Mouse (Mus musculus) A20 (cell line): Measurements from ENCODE around the gene Rplp2.
A peak's percentile ranks its signal among the peaks of the same experiment; 100 is the strongest.

Experiments
- DNase-seq: peaks from one replicate; pipeline ENCODE4 v3.0.0-alpha.2; 2011; ENCODE audit warnings: low read depth, low spot score

Gene Rplp2

GRCm38 (mm10) chr7:141430585-141431240, 16.5 kb upstream of the Rplp2 start:
- no peak for DNase-seq

DNA sequence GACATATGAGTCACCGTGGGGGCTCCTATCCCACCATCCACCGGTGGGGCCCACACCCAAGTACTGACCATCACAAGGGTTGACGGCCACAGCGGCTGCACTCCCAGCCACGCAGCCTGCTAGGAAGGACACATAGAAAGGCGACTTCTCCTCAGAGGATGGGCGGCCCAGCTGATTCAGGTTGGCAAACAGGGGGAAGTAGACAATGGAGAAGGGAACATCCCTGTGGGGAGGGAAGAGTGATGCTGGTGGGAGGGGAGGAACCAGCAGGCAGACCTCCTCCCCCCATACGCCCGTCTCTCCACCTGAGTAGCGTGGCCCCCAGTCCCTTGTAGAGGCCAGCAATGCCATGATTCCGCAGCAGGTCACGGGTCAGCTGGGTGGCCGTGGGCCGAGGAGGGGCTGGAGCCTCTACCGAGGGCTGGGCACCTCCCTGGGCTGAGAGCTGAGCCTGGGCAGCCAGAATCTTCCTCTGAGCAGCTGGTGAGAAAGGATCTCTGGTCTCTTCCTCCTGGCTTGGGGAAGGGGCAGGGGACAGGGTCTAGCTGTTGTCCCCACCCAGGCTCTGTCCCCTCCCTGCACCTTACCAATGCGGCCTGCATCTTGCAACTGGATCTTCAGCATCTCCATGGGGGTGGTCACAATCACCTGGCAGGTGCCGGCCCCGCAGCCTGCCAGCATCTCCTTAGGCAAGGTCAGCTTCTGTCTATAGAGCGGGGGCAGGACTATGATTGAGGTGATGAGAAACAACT, 15.6 kb upstream of the Rplp2 start:
- no peak for DNase-seq

GRCm38 (mm10) chr7:141432186-141432611, 15.0 kb upstream of the Rplp2 start:
- no peak for DNase-seq

- no peak for DNase-seq
Measured at GRCm38 (mm10) chr7:141432741-141433516, 14.2 kb upstream of the Rplp2 start.

DNA sequence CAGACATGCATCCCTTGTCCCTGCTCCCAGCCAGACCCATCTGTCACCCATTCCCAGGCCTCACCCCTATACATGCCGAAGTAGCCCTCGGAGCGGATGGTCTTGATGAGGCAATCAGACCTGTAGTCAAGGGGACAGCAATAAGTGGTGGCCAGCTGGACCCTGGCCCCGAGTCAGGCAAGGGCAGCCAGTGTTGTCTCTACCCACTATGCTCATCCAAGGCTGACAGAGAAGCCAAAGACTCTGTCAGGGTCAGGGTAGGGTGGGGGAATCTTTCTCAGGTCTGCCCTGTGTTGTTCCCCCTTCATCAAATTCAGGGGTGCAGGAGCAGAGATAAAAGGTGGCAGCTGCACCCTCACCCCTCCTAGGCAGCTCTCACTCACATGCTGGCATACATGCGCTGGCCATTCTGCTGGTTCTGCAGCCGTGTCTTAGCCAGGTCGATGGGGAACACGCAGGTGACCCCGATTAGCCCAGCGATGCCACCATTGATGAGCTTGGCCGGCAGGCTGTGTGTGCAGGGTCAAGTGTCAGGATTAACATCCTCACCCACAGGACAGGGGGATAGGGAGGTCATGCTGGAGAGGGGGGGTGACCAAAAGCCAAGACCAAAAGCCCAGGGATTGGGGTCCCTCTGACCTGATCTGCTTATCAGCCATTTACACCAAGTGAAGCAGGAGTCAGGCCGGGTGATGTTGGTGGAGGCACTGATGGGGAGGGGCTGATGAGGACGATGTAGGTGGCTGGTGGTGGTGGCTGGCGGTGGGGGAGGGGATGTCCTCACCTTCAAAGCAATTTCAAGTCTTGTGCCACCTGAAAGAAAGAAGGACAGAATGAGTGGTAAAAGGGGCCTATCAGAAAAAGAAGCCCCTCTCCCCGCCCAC, 13.4 kb upstream of the Rplp2 start:
- DNase-seq, result no peak

- DNase-seq, result peak; percentile 62
Measured at GRCm38 (mm10) chr7:141434464-141434863, 12.7 kb upstream of the Rplp2 start.

DNA sequence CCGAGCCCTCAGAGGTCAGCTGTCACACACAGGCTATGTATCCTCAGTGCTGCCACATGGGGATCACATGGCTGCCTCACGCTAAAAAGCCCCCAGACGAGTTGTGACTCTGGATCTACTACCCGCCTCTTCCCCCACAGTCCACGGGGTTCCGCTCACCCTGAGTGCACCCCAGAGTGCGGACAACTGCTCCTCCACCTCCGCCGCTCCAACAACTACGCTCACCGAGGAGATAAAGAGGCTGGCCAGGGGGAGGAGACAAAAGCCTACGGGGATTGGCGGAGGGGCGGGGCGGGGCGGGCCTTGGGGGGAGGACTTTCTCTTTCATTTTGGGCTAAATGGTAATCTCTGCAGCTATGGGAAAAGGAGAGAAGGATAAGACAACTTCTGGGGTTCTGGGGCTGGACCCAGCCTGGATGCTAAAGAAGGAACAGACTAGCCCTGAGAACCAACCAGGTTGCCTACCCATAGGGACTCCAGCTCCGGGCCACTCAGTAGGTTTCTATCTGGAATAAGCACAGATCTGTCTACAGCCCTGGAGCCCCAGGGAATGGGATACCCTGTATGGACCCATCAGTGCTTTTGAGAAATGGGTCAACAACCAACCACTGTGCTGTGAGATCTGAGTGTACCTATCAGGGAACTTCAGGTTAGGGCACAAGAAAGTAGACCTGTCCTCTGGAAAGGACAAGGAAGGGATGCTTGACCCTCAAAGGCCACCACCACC, 11.9 kb upstream of the Rplp2 start:
- peak; percentile 83 for DNase-seq

DNA sequence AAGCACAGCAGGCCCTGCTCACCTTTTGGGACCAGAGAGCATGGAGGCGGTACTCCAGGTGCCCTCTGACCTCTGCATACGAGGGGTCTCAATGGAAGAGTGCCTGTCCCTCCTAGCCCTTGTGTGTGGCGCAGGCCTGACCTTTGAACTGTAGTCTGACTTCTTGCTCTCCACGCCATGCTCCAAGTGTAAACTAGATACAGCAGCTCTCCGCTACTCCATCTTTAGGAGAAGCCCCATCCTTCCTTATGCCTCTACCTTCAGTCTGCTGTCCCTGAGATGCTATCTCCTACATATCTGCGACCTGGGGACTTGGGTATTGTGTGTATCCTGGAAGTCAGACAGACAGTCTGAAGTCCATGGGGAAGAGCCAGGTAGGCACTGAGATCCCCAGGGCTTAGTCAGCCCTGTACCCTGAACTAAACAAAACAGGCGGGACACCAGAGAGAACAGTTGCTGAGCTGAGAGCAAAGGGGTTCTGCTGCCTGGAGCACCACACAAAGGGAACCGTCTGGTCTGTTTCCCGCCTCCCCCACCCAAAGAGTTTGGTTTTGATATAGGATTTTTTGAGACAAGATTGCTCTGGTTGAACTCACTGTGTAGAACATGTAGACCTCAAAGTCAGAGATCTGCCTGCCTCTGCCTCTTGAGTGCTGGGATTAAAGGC, 11.2 kb upstream of the Rplp2 start:
- peak; percentile 28 for DNase-seq

GRCm38 (mm10) chr7:141436523-141436892, 10.7 kb upstream of the Rplp2 start:
- peak; percentile 24 for DNase-seq

- DNase-seq, result peak; percentile 91
Measured at GRCm38 (mm10) chr7:141437178-141438120, 9.7 kb upstream of the Rplp2 start, which contains the start of gene Slc25a22. Gene Slc25a22 (minus strand): TSS chr7:141437892.

DNA sequence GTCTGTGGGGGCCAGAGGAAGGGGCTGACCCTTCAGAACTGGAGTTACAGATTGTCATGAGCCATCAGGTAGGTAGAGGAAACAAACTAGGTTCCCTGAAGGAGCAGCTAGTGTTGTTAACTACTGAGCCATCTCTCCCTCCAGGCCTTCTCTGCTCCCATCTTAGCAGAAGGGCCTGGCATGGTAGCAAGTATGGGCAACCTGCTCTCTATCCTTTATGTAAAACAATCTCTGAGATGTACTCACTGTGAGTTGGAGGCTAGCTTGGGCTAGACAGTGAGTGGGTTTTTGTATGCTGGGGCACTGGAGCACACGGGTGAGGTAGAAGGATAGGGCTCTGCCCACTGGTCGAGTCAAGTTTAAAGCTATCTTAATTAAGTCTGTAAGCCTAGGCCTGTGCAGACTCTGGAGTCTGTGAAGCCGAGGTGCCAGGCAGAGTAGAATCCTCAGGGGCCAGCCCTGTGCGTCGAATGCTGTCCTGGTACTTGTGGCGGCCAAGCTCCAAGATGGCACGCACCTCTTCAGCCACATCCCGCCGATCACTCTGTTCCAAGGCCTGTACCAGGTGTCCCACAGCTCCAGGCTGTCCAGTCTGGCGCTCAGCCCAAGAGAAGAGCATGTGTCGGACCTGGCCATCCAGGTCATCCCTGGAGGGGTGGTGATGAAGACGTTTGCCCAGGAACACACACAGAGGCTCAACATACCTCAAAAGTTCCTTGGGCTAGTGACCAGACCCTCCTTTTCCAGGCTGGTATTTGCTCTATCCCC, 8.8 kb upstream of the Rplp2 start:
- DNase-seq, result no peak

GRCm38 (mm10) chr7:141439140-141439679, 8.0 kb upstream of the Rplp2 start:
- no peak for DNase-seq

GRCm38 (mm10) chr7:141439811-141440210, 7.4 kb upstream of the Rplp2 start:
- DNase-seq, result no peak

- DNase-seq, result peak; percentile 66
Measured at GRCm38 (mm10) chr7:141440613-141441012, 6.6 kb upstream of the Rplp2 start.

DNA sequence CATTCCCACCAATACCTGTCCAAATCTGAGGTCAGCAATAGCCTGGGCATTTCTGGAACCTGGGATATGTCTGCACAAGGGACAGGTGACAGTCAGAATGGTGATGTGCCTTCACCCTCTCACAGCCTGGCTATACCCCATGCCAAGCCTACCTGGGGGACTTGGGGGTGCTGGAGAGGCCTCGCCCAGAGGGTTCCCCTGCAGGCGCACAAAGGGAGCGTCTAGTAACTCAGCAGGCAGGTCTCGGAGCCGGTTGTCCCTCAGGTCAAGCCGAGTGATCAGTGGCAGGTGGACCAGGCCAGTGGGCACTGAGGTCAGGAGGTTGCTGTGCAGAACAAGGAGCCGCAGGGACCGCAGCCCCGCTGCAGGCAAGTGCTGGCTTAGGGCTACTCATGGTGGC, 5.7 kb upstream of the Rplp2 start:
- no peak for DNase-seq

DNA sequence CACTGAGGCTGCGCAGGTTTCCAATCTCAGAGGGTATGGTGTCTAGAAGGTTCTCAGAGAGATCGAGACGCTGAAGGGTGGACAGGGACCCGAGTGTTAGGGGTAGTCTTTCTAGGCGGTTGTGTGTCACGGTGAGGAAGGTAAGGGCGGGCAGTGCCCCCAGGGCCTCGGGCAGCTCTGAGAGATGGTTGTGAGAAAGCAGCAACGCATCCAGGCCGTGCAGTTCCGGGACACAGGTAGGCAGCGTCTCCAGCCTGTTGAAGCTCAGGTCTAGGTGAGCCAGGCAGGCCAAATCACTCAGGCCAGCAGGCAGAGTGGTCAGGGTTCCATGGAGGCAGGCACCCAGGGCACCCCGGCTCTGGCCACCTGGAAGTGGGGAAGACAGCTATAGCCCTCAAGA, 5.0 kb upstream of the Rplp2 start:
- no peak for DNase-seq

GRCm38 (mm10) chr7:141443081-141443821, 3.9 kb upstream of the Rplp2 start:
- peak; percentile 77 for DNase-seq
